Mouse (Mus musculus) intestine, embryonic 14.5 days (tissue): ENCODE measurements around the gene Mapk3. TPM values are rescaled to one million over a fixed set of nuclear protein-coding genes. Genes with fewer than 3 reads are reported as not detected.

Experiments used
- ATAC-seq: fragments of 200-750 bp; cut with Nextera tagmentation; replicated peaks from 2 replicates; pipeline ENCODE4 v1.8.0; 2017; ENCODE audit warnings: low read depth, moderate number of reproducible peaks, moderate TSS enrichment, moderate library complexity; ENCODE audit not compliant: low FRiP score, low TSS enrichment
- DNase-seq: peaks from one replicate; pipeline ENCODE4 v3.0.0-alpha.2; 2018; ENCODE audit warnings: low spot score
- H3K27ac ChIP-seq: fragments of 300-500 bp; sonication (generic); 2 replicates; pipeline ENCODE4 v1.5.1; 2014; ENCODE audit warnings: low read depth, mild to moderate bottlenecking, control low read depth
- H3K27me3 ChIP-seq: fragments of 300-500 bp; sonication (generic); replicated peaks from 2 replicates; pipeline ENCODE4 v1.6.1; 2014; ENCODE audit warnings: low read length, control low read depth; ENCODE audit not compliant: control insufficient read depth, insufficient read depth
- H3K36me3 ChIP-seq: fragments of 300-500 bp; sonication (generic); 2 replicates; pipeline ENCODE4 v1.6.1; 2014; ENCODE audit warnings: low read length, control low read depth; ENCODE audit not compliant: control insufficient read depth, insufficient read depth
- H3K4me1 ChIP-seq: fragments of 300-500 bp; sonication (generic); replicated peaks from 2 replicates; pipeline ENCODE4 v1.6.1; 2014; ENCODE audit warnings: low read length, control low read depth, mixed read lengths; ENCODE audit not compliant: control insufficient read depth, insufficient read depth
- H3K4me2 ChIP-seq: fragments of 300-500 bp; sonication (generic); 2 replicates; pipeline ENCODE4 v1.6.1; 2014; ENCODE audit warnings: low read length
- H3K4me3 ChIP-seq: fragments of 300-500 bp; sonication (generic); 2 replicates; pipeline ENCODE4 v1.5.1; 2014; ENCODE audit warnings: low read depth, low read length, control low read depth, mixed read lengths
- H3K9ac ChIP-seq: fragments of 300-500 bp; sonication (generic); 2 replicates; pipeline ENCODE4 v1.6.1; 2014; ENCODE audit warnings: mild to moderate bottlenecking, low read length
- H3K9me3 ChIP-seq: fragments of 300-500 bp; sonication (generic); 2 replicates; pipeline ENCODE4 v1.6.1; 2016; ENCODE audit warnings: low read length, control low read depth; ENCODE audit not compliant: control insufficient read depth
- WGBS: fragments of 180-500 bp; shearing (Covaris S2); extraction: QIAGEN DNeasy Blood & Tissue Kit; methylation state at CpG from one replicate; pipeline ENCODE4 v1.1.7; 2014; 5-methylcytosine and 5-hydroxymethylcytosine counted together
- polyA plus RNA-seq: library from polyadenylated mRNA; unstranded; fragments of >200 nt; fragmentation: Nextera tagmentation; extraction: Ambion mirVana; gene quantifications from 2 replicates; pipeline ENCODE4 v1.2.1, GENCODE M21; 2014

Mapk3 gene
- polyA plus RNA-seq, 1 experiment from 2014 or later = 104 TPM

DNA sequence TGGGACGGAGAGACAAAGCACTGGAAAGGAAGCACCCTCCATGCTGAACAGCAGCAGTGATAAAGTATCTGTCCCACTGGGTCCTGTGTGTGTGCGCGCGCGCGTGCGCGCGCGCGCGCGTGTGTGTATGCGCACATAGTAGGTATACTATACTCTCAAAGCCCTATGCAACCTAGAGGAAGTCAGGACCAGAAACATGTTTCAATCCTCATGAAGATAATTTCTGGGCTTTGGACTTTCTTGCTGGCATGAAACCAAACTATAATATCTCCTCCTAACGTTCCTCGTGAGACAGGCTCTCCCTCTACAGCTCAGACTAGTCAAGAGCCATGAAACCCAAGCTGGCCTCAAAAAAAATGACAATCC lies 41.6 kb downstream of the Mapk3 start:
- 93% methylated on average over 16 of the region's 16 CpGs for WGBS
- H3K27ac ChIP-seq = no peak overlapping the region

DNA sequence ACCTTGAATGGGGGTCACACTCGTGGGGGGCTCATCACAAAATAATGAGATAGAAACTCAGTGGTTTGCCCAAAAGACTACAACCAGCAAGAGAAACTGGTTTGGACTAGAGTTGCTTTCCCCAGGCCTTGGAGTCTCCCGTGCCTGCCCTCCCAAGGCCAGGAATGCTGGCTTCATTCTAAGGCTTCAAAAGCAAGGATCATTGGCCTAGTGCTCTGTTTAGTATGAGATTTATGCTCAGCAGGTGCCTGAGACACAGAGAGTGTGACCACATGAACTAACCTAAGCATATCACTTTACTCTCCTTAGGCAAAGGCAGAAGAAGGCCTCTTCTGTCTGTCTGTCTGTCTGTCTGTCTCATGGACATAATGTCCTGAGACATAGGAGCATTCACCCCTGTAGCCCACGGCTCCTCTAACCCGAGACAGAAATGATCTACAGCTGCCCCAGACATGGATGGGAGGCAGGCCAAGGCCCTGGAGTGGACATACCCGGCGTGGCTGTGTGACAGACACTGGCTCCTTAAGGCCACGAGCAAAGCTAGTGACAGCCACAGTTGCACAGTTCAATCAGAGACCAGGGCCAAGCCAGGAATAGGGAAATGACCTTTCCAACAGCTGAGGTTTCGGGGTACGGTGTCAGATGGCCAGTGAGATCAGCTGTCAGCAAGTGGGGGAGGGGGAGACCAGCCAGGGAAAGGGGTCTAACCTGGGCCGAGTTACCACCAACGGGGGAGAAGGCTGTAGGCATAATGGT lies 42.9 kb downstream of the Mapk3 start:
- DNase-seq (no peak), ATAC-seq (no peak)
- no peak overlapping the region for H3K27ac ChIP-seq
- no peak overlapping the region for H3K9ac ChIP-seq
- no peak overlapping the region for H3K4me2 ChIP-seq
- H3K27me3 ChIP-seq = no peaks in the 10 kb centered on the region
- H3K9me3 ChIP-seq = no peaks in the 10 kb centered on the region
- peaks cover 18% of the 10 kb centered on the region for H3K4me1 ChIP-seq
- peaks cover 16% of the 10 kb centered on the region for H3K36me3 ChIP-seq
- H3K4me3 ChIP-seq = no peak overlapping the region
- 82% methylated on average over 11 of the region's 11 CpGs for WGBS

More for the DNA sequence above, 41.6 kb downstream of the Mapk3 start:
- Histone ChIP-seq H3K27me3 (no peaks in the 10 kb centered on the region), H3K9ac (no peak overlapping the region), H3K4me2 (no peak overlapping the region), H3K9me3 (no peaks in the 10 kb centered on the region), H3K4me3 (no peak overlapping the region), H3K4me1 (peaks cover 24% of the 10 kb centered on the region), H3K36me3 (peaks cover 29% of the 10 kb centered on the region)
- DNase-seq = no peak
- ATAC-seq = no peak

DNA sequence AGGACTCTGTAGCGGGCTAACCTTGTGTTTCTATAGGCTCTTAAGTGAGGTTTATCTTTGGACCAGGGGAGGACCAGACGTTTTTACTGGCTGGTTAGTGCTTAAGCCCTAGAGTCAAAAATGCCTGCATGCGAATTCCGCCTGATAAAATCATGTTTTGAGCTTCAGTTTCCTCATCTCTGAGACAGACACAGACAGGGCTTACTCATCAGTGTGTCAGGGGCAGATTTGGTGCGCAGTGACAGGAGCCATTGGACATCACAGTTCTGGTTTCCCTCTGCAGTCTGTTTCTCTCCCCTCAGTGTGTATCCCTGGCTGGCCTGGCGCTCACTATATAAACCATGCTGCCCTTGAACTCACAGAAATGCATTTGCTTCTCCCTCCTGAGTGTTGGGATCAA lies 43.8 kb downstream of the Mapk3 start:
- H3K4me3 ChIP-seq = no peak overlapping the region
- peaks cover 18% of the 10 kb centered on the region for H3K4me1 ChIP-seq
- H3K27me3 ChIP-seq = no peaks in the 10 kb centered on the region
- H3K36me3 ChIP-seq = peaks cover 15% of the 10 kb centered on the region; the same call in 1 of the 2 replicates
- DNase-seq = no peak
- H3K4me2 ChIP-seq = no peak overlapping the region
- H3K9ac ChIP-seq = no peak overlapping the region
- H3K27ac ChIP-seq = no peak overlapping the region
- no peaks in the 10 kb centered on the region for H3K9me3 ChIP-seq
- ATAC-seq = no peak
- WGBS = 70% methylated on average over 6 of the region's 6 CpGs

DNA sequence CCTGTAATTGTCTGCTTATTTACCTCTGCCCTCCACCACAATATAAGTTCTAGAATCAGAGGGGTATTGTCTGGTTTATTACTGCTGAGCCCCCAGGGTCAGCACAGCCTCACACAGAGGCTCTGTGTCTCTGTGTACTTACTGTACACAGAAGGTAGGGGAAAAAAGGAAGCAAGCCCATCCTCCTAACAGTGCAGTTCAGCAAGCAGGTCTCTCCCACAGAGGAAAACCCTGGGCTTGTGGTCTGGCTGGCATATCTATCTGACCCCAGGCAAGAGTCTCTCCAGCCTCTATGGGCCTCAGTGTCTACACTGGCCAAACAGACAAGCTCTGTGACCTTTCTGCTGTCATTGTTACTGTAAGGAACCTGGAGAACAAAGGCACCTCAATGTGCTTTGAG lies 44.4 kb downstream of the Mapk3 start:
- no peak overlapping the region for H3K4me2 ChIP-seq
- DNase-seq (no peak), ATAC-seq (no peak)
- H3K27ac ChIP-seq = no peak overlapping the region
- peaks cover 20% of the 10 kb centered on the region for H3K4me1 ChIP-seq
- H3K9ac ChIP-seq = no peak overlapping the region
- no peaks in the 10 kb centered on the region for H3K27me3 ChIP-seq
- no peak overlapping the region for H3K4me3 ChIP-seq
- no peaks in the 10 kb centered on the region for H3K9me3 ChIP-seq
- peaks cover 15% of the 10 kb centered on the region; the same call in 1 of the 2 replicates for H3K36me3 ChIP-seq

DNA sequence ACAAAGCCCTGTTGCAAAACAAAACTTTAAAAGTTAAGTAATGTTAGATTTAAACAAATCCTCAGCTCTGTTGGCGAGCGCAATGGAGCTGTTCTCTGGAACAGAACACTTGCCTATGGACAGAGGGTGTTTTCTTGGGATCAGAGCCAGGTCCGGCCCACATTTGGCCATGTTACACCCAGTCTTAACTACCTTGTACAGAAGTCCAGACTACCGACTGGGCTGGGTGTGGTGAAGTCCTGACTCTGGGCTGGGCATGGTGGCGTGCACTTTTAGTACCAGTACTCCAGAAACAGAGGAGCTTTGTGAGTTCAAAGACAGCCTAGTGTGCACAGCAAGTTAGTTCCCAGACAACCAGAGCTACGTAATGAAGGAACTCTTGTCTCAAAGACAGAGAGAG lies 47.6 kb downstream of the Mapk3 start:
- ATAC-seq (no peak), DNase-seq (no peak)
- peaks cover 15% of the 10 kb centered on the region; the same call in 1 of the 2 replicates for H3K36me3 ChIP-seq
- no peak overlapping the region for H3K9ac ChIP-seq
- no peak overlapping the region for H3K4me2 ChIP-seq
- H3K27ac ChIP-seq = no peak overlapping the region
- 81% methylated on average over 6 of the region's 6 CpGs for WGBS
- H3K9me3 ChIP-seq = no peaks in the 10 kb centered on the region
- no peaks in the 10 kb centered on the region for H3K27me3 ChIP-seq
- H3K4me3 ChIP-seq = no peak overlapping the region
- peaks cover 15% of the 10 kb centered on the region for H3K4me1 ChIP-seq

DNA sequence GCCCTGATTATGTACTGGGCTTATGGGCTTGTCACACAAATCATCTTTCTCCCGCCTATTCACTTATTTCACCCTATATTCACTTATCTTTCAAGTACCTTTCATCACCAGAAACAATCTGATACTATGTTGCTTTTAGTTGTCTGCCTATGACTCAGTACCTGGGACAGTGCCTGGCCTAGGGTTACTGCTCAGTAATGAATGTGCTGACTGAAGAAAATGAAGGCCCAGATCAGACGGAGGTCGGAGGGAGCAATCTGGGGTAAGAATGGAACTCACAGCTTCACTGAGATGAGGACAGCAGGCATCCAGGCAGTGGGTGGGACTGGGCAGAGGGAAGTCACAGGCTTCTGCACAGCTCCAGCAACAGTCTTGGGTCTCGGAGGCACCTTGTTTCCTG lies 48.0 kb downstream of the Mapk3 start:
- peaks cover 15% of the 10 kb centered on the region for H3K4me1 ChIP-seq
- no peaks in the 10 kb centered on the region for H3K27me3 ChIP-seq
- 73% methylated on average over 4 of the region's 4 CpGs for WGBS
- no peak overlapping the region; the same call in 1 of the 2 replicates for H3K9ac ChIP-seq
- peaks cover 15% of the 10 kb centered on the region; the same call in 1 of the 2 replicates for H3K36me3 ChIP-seq
- no peak overlapping the region for H3K27ac ChIP-seq
- ATAC-seq (no peak), DNase-seq (no peak)
- no peak overlapping the region for H3K4me3 ChIP-seq
- H3K9me3 ChIP-seq = no peaks in the 10 kb centered on the region
- peak overlapping the region; percentile 87 for H3K4me2 ChIP-seq

DNA sequence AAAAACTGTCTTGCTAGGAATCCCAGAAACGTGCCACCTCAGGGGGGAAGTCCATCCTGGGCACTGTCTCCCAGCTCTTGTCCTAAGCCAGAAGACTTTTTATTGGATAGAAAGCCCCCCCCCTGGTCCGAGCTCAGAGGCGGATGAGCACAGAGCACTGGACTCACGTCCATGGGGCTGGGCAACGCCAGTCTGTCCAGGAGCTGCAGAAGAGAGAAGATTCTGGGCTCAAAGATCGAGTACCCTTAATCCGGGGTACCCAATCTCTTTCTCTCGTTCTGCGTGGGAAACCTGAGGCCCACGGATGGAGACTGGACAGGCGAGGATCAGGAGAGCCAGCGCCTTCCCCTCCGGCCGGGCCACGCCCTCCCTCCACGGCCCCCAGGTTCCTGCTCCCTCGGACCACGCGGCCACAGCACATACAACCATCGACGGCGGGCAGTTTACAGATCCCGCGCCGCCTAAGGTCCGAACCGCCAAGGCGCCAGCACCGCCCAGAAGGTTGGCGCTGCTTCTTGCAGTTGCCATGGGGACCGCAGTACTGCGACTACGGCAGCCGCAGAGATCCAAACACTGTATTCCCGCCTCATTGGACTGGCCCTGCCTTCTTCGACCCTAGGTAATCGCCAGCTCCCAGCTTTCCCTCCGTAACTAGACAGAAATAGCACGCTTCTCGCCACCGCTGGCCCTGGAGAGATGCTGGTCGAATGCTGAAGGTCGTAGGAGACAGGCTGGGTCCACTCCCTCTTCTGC lies 49.5 kb downstream of the Mapk3 start:
- H3K36me3 ChIP-seq = 0 out of 2 replicates have a peak, but pooled peaks cover 11% of the 10 kb centered on the region
- WGBS = under 1% methylated on average over 43 of the region's 43 CpGs
- H3K9me3 ChIP-seq = no peaks in the 10 kb centered on the region
- DNase-seq (peak; percentile 87), ATAC-seq (peak; percentile 94)
- peak overlapping the region; percentile 73 for H3K4me3 ChIP-seq
- H3K27me3 ChIP-seq = no peaks in the 10 kb centered on the region
- H3K4me2 ChIP-seq = peak overlapping the region; percentile 87
- H3K4me1 ChIP-seq = peaks cover 15% of the 10 kb centered on the region
- H3K27ac ChIP-seq = peak overlapping the region; percentile 76
- peak overlapping the region; percentile 69 for H3K9ac ChIP-seq

DNA sequence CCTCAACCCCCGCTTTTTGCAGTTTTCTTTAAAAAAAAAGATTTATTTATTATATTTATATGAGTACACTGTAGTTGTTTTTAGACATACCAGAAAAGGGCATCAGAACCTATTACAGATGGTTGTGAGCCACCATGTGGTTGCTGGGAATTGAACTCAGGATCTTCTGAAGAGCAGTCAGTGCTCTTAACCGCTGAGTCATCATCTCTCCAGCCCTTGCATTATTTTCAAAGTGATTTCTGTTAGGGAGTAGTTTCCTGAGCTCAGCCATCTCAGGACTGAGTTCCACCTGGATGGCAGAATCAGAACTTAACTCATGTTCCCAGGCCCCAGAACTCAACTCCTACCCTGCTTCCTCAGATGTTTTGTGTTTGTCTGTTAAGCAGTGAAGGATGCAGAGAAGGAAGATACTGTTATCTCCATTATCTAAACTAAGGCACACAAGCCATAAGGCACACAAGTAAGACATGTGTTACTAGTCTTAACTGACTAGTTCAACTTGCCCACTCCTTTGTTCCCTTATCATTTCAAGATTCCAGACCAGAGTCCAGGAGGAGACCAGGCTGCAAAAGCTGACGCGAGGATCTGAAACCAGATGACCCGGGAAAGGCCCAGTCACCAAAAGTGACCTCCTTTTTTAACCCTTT lies 50.4 kb downstream of the Mapk3 start:
- Histone ChIP-seq H3K4me1 (peaks cover 15% of the 10 kb centered on the region), H3K27me3 (no peaks in the 10 kb centered on the region), H3K9ac (peak overlapping the region; percentile 69), H3K27ac (peak overlapping the region; percentile 76; the same call in 1 of the 2 replicates), H3K36me3 (0 out of 2 replicates have a peak, but pooled peaks cover 7% of the 10 kb centered on the region), H3K4me3 (0 out of 2 replicates have a peak overlapping the region, but pooled peaks have one; percentile 73), H3K9me3 (no peaks in the 10 kb centered on the region), H3K4me2 (peak overlapping the region; percentile 87)
- 56% methylated on average over 5 of the region's 5 CpGs for WGBS
- no peak for ATAC-seq
- no peak for DNase-seq
